8 mouse cellular contexts compared by ENCODE assay signal in the genomic region with DNA sequence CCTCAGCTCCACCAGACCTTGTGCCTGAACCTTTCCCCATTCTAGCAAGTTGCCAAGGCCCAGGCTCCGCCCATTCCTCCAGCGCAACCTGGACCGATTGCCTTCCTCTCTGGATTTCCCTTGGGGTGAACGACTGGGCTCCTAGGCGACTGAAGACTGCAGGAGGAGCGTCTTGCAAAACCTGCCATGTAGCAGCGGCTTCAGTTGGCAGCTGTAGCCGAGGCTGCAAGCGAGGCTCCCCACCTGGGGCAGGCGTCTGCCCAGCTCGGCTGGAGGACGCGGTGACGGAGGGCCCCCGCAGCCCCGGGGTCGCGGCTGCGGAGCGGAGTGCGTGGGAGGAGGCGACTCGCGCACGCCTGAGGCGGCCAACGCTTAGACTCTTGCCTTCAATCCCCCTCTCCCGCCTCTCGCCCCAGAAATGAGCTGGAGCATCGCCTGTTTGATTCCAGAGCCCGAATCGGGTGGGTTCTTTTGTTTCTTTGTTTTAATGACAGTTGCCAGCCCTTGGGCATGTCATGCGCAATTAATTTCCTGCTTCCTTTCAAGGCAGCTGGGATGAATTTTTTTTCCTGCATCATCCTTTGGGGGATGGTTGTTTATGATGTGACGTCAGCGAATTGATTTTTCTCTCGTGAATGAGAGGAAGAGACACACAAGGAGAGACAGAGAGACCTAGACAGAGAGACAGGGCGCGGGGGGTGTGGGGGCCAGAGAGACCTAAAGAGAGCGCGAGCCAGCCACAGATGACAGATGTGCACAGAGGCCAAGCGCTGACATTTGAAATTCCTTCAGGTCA. TPM values are rescaled to one million over a fixed set of nuclear protein-coding genes. Genes with fewer than 3 reads are reported as not detected.
DNase-seq lines count a peak whose midpoint lies in the region; ATAC-seq lines count a peak whose summit lies in the region.

No protein-coding gene starts in this region.

- DNase-seq in adrenal gland, adult 2 months, result peak; percentile 35
- peak; percentile 78 to 81 for DNase-seq in cerebellum, postnatal 14 days
- DNase-seq in frontal cortex, postnatal 14 days (ENCODE audit: low spot score in 2 of 2), result peak; percentile 49 to 54
- DNase-seq in left cerebral cortex, adult 8-10 months (ENCODE audit: low spot score in 2 of 2), result peak; percentile 63 to 64
- peak; percentile 72 for DNase-seq in lung, postnatal 36 days
- peak; percentile 73 for DNase-seq in right cerebral cortex, postnatal 25 days
- no peak for DNase-seq in spleen, postnatal 4 days (ENCODE audit: low spot score in 2 of 2)

- peak overlapping the region; percentile 54 for H3K4me3 ChIP-seq in hindbrain, embryonic 16.5 days (ENCODE audit: low read length)

- no peaks in the 10 kb centered on the region for H3K36me3 ChIP-seq in hindbrain, embryonic 16.5 days (ENCODE audit: control insufficient read depth, insufficient read depth, low read length)

- peak overlapping the region; percentile 97 for H3K27ac ChIP-seq in hindbrain, embryonic 16.5 days (ENCODE audit: low read depth, low read length)

- ATAC-seq in hindbrain, embryonic 16.5 days, result peak; percentile 63

- H3K4me1 ChIP-seq in hindbrain, embryonic 16.5 days (ENCODE audit: control insufficient read depth, insufficient read depth, low read depth, low read length), result peaks cover 19% of the 10 kb centered on the region

- peak overlapping the region; percentile 71 for H3K4me2 ChIP-seq in hindbrain, embryonic 16.5 days (ENCODE audit: low read length)

- H3K27me3 ChIP-seq in hindbrain, embryonic 16.5 days (replicated peaks; ENCODE audit: control insufficient read depth, insufficient read depth, low read length), result no peaks in the 10 kb centered on the region

- H3K9me3 ChIP-seq in hindbrain, embryonic 16.5 days (ENCODE audit: control insufficient read depth, low read length), result no peaks in the 10 kb centered on the region

- under 1% methylated on average over 41 of the region's 41 CpGs for WGBS in hindbrain, embryonic 16.5 days

- H3K9ac ChIP-seq in hindbrain, embryonic 16.5 days (ENCODE audit: low read depth, low read length), result peak overlapping the region; percentile 71

RNA-seq across cellular contexts. Expression of a gene that starts 18.2 kb away (rescaled TPM):
- 1 to 10 TPM; 6.8 to 9.2 TPM for total RNA-seq in adrenal gland, adult 2 months (2021)
- polyA plus RNA-seq in adrenal gland, adult 2 months (2012; rRNA removed), result 1.6 and 2.3 TPM in 2 replicates
- 66.1 and 68.0 TPM in 2 replicates for polyA plus RNA-seq in hindbrain, embryonic 16.5 days (2015; fragmentation: Nextera tagmentation; extraction: Ambion mirVana)
- total RNA-seq in left cerebral cortex, adult 8-10 months (2022), result 100 to 1,000 TPM; 275 to 316 (median 294) TPM

Comparison
In these comparisons a context has a peak if more than half of its experiments do, and no peak if none do; other contexts are left out.
1. DNase-seq: peak in adrenal gland, adult 2 months (single experiment), cerebellum, postnatal 14 days (2 of 2), frontal cortex, postnatal 14 days (2 of 2), left cerebral cortex, adult 8-10 months (2 of 2), lung, postnatal 36 days (single experiment) and right cerebral cortex, postnatal 25 days (single experiment); none in spleen, postnatal 4 days (0 of 2).
2. RNA of a gene that starts 18.2 kb away (total RNA-seq): 275 to 316 TPM in left cerebral cortex, adult 8-10 months; 6.8 to 9.2 TPM in adrenal gland, adult 2 months; every median in the first group is over 10 times any median in the second.